Mouse (Mus musculus) monocyte, adult 2 months (primary cell): ENCODE results near the gene Anxa10.

Experiments used
- DNase-seq, 2 experiments: peaks; one replicate each; pipeline ENCODE4 v3.0.0; 2022; ENCODE audit warnings: low spot score in 2 of 2, low read depth in 1 of 2

Anxa10 gene

DNA sequence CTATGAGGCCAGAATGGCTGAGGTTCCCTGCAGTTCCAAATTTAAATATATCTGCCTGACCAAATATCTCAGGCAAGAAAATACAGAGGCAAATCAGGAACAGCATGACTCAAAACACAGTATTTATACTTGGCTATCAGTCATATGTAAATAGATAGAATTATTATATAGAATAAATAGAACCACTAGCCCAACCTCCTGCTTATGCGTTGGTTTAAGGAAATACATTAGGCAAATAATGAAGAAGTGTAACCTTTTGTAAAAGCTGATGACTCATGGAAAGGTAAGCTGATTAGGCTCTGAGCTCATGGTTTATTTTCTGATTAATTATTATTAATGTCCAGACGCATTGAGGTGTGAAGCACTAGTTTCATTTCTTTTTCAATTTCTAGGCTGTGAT lies at the start of gene Anxa10:
Gene Anxa10, minus strand, starts transcription at position 53 of the 400 bp plus-strand sequence.
- DNase-seq = no peak

GRCm38 (mm10) chr8:62132662-62133366 lies 9.9 kb upstream of the Anxa10 start:
- DNase-seq = no peak

- DNase-seq = no peak
Measured at GRCm38 (mm10) chr8:62097213-62097612, 25.7 kb downstream of the Anxa10 start.

DNA sequence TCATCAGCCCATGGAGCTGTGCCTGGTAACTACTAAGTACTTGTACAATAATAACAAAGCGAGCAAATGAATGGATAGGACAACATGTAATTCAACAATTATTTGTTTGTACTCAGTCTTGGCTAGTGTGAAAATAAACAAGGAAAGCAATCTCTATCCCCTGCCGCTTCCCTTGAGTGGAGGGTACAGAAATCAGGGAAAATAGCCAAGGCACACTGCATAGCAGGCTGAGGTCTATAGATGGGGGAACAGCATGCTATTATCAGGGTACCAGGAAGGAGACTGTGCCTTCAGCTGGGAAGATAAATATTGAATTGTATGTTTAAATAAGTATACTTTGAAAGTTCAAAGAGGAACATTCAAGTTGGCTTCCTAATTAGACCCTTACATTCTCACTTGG lies 41.1 kb downstream of the Anxa10 start:
- no peak for DNase-seq

- no peak for DNase-seq
Measured at GRCm38 (mm10) chr8:62080195-62080802, 42.7 kb downstream of the Anxa10 start.

- DNase-seq = no peak
Measured at GRCm38 (mm10) chr8:62068305-62068704, 54.6 kb downstream of the Anxa10 start.

DNA sequence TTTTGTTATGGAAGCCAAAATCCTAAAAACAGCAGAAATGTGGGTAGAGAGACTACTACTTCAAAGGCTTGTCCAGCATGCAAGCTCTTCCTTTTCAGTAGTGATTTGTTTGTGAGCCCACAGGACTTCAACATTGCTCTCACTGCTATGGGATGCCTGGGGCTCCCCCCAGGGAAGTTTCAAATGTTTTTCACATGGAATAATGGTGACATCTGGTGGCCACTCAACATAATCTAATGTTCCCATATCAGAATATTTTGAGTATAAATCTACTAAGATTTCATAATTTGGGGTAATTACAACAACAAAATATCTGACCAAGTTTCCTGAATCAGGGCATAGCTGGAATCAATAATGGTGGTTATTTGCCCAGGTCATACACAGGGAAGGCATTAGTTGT lies 62.6 kb downstream of the Anxa10 start:
- DNase-seq = no peak

DNA sequence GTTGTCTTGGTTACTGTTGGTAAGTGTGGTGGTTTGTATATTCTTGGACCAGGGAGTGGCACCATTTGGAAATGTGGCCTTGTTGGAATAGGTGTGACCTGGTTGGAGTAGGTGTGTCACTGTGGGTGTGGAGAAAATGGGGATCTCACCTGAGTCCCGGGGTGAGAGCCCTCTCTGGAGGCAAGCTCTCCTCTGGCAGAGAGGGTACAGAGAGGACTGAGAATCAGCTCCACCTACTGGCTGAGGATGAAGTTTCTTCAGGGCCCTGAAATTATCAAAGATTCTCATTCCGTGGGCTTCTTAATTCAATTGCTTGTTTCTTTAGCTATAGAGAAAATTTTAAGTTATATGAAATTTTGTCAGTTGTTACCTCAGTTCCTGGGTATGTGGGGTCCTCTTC lies 76.1 kb downstream of the Anxa10 start:
- no peak for DNase-seq

DNA sequence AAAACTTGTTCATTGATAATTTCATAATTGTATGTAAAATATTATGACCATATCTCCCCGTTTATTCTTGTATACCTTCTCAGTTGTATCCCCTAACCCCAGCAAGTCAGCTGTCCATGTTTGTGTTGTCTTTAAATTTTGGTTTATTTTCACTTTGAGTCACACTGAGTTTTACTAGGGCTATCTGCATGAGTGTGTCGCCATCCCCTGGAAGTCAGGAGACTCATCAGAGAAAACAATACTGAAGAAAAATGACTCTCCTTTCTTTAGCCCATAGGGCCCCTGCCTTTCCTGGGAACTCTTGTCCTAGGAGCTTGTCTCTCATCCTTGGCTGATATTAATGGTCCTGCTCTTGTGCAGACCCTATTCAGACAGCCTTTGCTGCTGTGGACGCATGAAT lies 88.6 kb downstream of the Anxa10 start:
- DNase-seq = no peak

- DNase-seq = no peak
Measured at GRCm38 (mm10) chr8:62014582-62014981, 108.4 kb downstream of the Anxa10 start.

GRCm38 (mm10) chr8:62014166-62014565 lies 108.8 kb downstream of the Anxa10 start:
- no peak for DNase-seq
